Mouse (Mus musculus) small intestine, adult 2 months (tissue): Measurements from ENCODE around the gene Lefty2. TPM values are rescaled to one million over a fixed set of nuclear protein-coding genes. Genes with fewer than 3 reads are reported as not detected.
A peak's percentile ranks its signal among the peaks of the same experiment; 100 is the strongest.
"Not testable (repeated sequence)": the region's sequence is repeated elsewhere in the genome, so short reads cannot be mapped to it uniquely, and the experiment has no call there.

Experiments
- H3K27ac ChIP-seq: fragments of 200-500 bp; 2 replicates; pipeline ENCODE4 v1.5.1; 2012; ENCODE audit warnings: low read depth, low read length, control low read depth, inconsistent platforms; ENCODE audit not compliant: insufficient read depth
- H3K27me3 ChIP-seq: fragments of 200-500 bp; 2 replicates; pipeline ENCODE4 v1.6.1; 2012; ENCODE audit warnings: mild to moderate bottlenecking, moderate library complexity, low read length, inconsistent platforms; ENCODE audit not compliant: control insufficient read depth, insufficient read depth
- H3K36me3 ChIP-seq: fragments of 200-500 bp; 2 replicates; pipeline ENCODE4 v1.6.1; 2012; ENCODE audit warnings: mild to moderate bottlenecking, low read length, control low read depth, inconsistent platforms; ENCODE audit not compliant: control insufficient read depth, insufficient read depth
- H3K4me1 ChIP-seq: fragments of 200-500 bp; 2 replicates; pipeline ENCODE4 v1.6.1; 2012; ENCODE audit warnings: low read length, inconsistent platforms, mixed read lengths; ENCODE audit not compliant: control insufficient read depth, insufficient read depth, insufficient read length
- H3K4me3 ChIP-seq: fragments of 200-500 bp; 2 replicates; pipeline ENCODE4 v1.5.1; 2012; ENCODE audit warnings: low read depth, mild to moderate bottlenecking, control low read depth, inconsistent platforms, low read length, moderate library complexity
- CTCF ChIP-seq: fragments of 200-500 bp; IDR thresholded peaks from 2 replicates; pipeline ENCODE4 v1.5.1; 2012; ENCODE audit warnings: low read depth, mild to moderate bottlenecking, control low read depth, inconsistent platforms, low read length, moderate library complexity, mixed read lengths; ENCODE audit not compliant: insufficient replicate concordance, insufficient read length; ENCODE audit errors: extremely low read depth
- POLR2A ChIP-seq: fragments of 200-500 bp; IDR thresholded peaks from 2 replicates; pipeline ENCODE4 v1.6.1; 2012; ENCODE audit warnings: low read depth, mild to moderate bottlenecking, control low read depth, inconsistent platforms, low read length, moderate library complexity
- WGBS: fragments of 180-500 bp; shearing (Covaris S2); methylation state at CpG from one replicate; pipeline ENCODE4 v1.1.7; 2018; 5-methylcytosine and 5-hydroxymethylcytosine counted together
- polyA plus RNA-seq: library from polyadenylated mRNA; depleted of rRNA; stranded (reverse); fragments of >200 nt; gene quantifications from 2 replicates; pipeline ENCODE4 v1.2.3, GENCODE M21; 2012

Lefty2 gene
- polyA plus RNA-seq, 1 experiment, result not detected

GRCm38 (mm10) chr1:180922273-180923048, 29.6 kb downstream of the Lefty2 start:
- H3K27ac ChIP-seq, result peak overlapping the region; percentile 62; the same call in 1 of the 2 replicates
- H3K27me3 ChIP-seq, result no peaks in the 10 kb centered on the region
- 61% methylated on average over 6 of the region's 6 CpGs for WGBS
- H3K4me1 ChIP-seq, result 0 out of 2 replicates have a peak, but pooled peaks cover 3% of the 10 kb centered on the region
- H3K36me3 ChIP-seq, result no peaks in the 10 kb centered on the region
- TF ChIP-seq CTCF, result no peak
- TF ChIP-seq POLR2A, result no peak; the same call in 1 of the 2 replicates
- no peak overlapping the region for H3K4me3 ChIP-seq

DNA sequence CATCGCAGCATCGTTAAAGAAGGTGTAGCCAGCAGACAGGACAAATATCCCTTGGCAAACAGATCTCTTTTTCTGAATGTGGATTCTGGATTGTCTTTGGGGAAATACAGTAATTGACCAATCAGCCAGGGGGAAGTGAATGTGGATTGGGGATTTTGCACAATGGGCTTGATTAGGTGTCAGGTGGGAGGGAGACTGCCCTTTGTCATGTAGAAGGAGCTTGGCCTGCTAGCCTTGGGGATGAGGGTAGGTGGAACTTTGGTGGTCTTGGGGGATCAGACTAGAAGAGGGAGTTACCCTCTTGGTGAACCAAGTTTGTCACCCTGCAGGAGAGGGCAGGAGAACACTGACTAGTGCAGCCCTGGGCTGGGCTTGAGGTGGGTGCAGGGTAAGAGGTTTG, 31.8 kb downstream of the Lefty2 start:
- H3K4me3 ChIP-seq, result no peak overlapping the region
- H3K27me3 ChIP-seq, result no peaks in the 10 kb centered on the region
- WGBS, result 76% methylated on average over 2 of the region's 2 CpGs
- TF ChIP-seq POLR2A (no peak), CTCF (no peak)
- 0 out of 2 replicates have a peak, but pooled peaks cover 3% of the 10 kb centered on the region for H3K4me1 ChIP-seq
- no peaks in the 10 kb centered on the region for H3K36me3 ChIP-seq
- H3K27ac ChIP-seq, result no peak overlapping the region

GRCm38 (mm10) chr1:180926286-180926685, 33.4 kb downstream of the Lefty2 start:
- WGBS, result 49% methylated on average over 4 of the region's 4 CpGs
- Histone ChIP-seq H3K4me3 (no peak overlapping the region), H3K4me1 (0 out of 2 replicates have a peak, but pooled peaks cover 3% of the 10 kb centered on the region), H3K27me3 (no peaks in the 10 kb centered on the region), H3K27ac (no peak overlapping the region), H3K36me3 (no peaks in the 10 kb centered on the region)
- TF ChIP-seq POLR2A, result no peak
- TF ChIP-seq CTCF, result no peak

DNA sequence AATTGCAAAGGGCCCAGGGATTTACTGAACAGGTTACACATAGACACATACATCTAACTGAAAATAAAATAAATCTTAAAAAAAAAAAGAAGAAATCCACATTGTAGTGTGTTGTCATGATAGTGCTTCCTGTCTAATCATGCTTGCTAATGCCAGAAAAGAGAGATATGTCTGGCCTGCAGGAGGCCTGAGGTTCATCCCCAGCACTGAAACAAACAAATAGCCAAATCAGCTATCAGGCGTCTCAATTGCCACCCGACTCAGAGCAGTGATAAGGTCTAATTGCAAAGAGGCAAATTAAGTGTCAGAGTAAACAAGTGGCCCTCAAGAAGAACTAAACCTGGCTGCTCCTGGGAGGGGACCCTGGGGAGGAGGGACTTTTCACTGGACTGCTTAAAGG, 36.7 kb downstream of the Lefty2 start:
- Histone ChIP-seq H3K4me1 (peaks cover 3% of the 10 kb centered on the region; the same call in 1 of the 2 replicates), H3K4me3 (no peak overlapping the region), H3K36me3 (no peaks in the 10 kb centered on the region), H3K27me3 (no peaks in the 10 kb centered on the region), H3K27ac (no peak overlapping the region)
- 57% methylated on average over 2 of the region's 2 CpGs for WGBS
- no peak for TF ChIP-seq POLR2A
- no peak for TF ChIP-seq CTCF

GRCm38 (mm10) chr1:180931106-180931505, 38.2 kb downstream of the Lefty2 start:
- WGBS, result 54% methylated on average over 3 of the region's 3 CpGs
- TF ChIP-seq CTCF (no peak), POLR2A (no peak)
- Histone ChIP-seq H3K27ac (no peak overlapping the region), H3K4me3 (no peak overlapping the region), H3K27me3 (no peaks in the 10 kb centered on the region), H3K36me3 (no peaks in the 10 kb centered on the region), H3K4me1 (no peaks in the 10 kb centered on the region; the same call in 1 of the 2 replicates)

DNA sequence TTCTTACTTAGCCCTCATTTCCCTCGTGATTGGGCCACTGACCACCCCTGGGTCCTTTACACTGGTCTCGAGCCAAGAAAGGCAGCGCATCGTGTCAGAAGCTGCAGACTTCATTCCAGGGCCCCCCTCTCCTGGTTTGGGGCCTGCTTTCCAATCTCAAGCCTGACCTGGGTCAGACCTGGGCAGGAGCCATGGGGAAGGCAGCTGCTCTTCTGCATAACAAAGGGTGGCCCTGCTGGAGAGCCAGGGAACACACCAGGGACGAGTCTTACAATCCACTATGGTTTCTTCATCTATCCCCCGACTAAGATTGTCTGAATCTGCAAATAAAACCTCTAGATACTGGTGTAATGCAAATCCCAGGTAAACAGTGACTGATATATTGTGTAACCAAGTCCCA, 40.8 kb downstream of the Lefty2 start:
- 71% methylated on average over 6 of the region's 6 CpGs for WGBS

GRCm38 (mm10) chr1:180934467-180935419, 41.8 kb downstream of the Lefty2 start, which contains the start of gene Lefty1:
TSS of gene Lefty1 (plus strand) at chr1:180935022.
- Histone ChIP-seq H3K27me3 (no peaks in the 10 kb centered on the region), H3K36me3 (no peaks in the 10 kb centered on the region), H3K4me1 (peaks cover 3% of the 10 kb centered on the region; the same call in 1 of the 2 replicates), H3K27ac (no peak within 1 kb of the TSS), H3K4me3 (no peak within 1 kb of the TSS)
- WGBS, result 89% methylated on average over 21 of the region's 21 CpGs
- TF ChIP-seq POLR2A, result no peak
- TF ChIP-seq CTCF, result no peak

More for the DNA sequence above, 40.8 kb downstream of the Lefty2 start:
- TF ChIP-seq CTCF (no peak), POLR2A (no peak)
- Histone ChIP-seq H3K27me3 (no peaks in the 10 kb centered on the region), H3K4me3 (no peak overlapping the region), H3K4me1 (peaks cover 3% of the 10 kb centered on the region; the same call in 1 of the 2 replicates), H3K36me3 (no peaks in the 10 kb centered on the region), H3K27ac (no peak overlapping the region)

GRCm38 (mm10) chr1:180936610-180937398, 43.9 kb downstream of the Lefty2 start:
- not testable (repeated sequence) for H3K27me3 ChIP-seq, H3K27ac ChIP-seq, H3K4me1 ChIP-seq, H3K36me3 ChIP-seq
- H3K4me3 ChIP-seq, result peak overlapping the region; percentile 60
- WGBS, result 3% methylated on average over 41 of the region's 41 CpGs

GRCm38 (mm10) chr1:180937631-180938030, 44.7 kb downstream of the Lefty2 start:
- H3K27ac ChIP-seq, H3K27me3 ChIP-seq, H3K4me3 ChIP-seq, H3K4me1 ChIP-seq, H3K36me3 ChIP-seq: not testable (repeated sequence)
- WGBS, result 90% methylated on average over 13 of the region's 13 CpGs

DNA sequence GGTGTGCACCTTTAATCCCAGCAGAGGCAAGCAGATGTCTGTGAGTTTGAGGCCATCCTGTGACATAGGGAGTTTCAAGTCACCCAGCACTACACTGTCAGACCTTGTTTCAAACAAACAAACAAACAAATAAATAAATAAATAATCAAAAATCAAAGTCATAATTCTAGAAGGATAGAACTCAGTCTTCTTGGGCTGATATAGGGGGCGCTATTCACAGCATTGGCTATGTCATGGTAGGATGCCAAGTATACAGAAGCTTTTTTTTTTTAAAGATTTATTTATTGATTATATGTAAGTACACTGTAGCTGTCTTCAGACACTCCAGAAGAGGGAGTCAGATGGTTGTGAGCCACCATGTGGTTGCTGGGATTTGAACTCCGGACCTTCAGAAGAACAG, 45.9 kb downstream of the Lefty2 start:
- not testable (repeated sequence) for H3K4me1 ChIP-seq, H3K27me3 ChIP-seq, H3K36me3 ChIP-seq, H3K27ac ChIP-seq, H3K4me3 ChIP-seq
- 86% methylated on average over 2 of the region's 2 CpGs for WGBS
